Mouse (Mus musculus) heart, adult 2 months (tissue): Measurements from ENCODE around the gene Tpsb2.

Experiments
- CTCF ChIP-seq: fragments of 200-600 bp; IDR thresholded peaks from 2 replicates; pipeline ENCODE4 v1.8.1; 2022; ENCODE audit warnings: antibody characterized with exemption, mild to moderate bottlenecking, moderate library complexity
- EP300 ChIP-seq: fragments of 200-500 bp; IDR thresholded peaks from 2 replicates; pipeline ENCODE4 v1.6.1; 2011; ENCODE audit warnings: low read depth, low read length, control low read depth; ENCODE audit not compliant: insufficient read depth
- POLR2A ChIP-seq: fragments of 200-500 bp; IDR thresholded peaks from 2 replicates; pipeline ENCODE4 v1.6.1; 2011; ENCODE audit warnings: mild to moderate bottlenecking, low read depth, low read length, control low read depth; ENCODE audit not compliant: insufficient read depth

GRCm38 (mm10) chr17:25368973-25369372 is 2.9 kb downstream of the Tpsb2 start, which contains the start of gene Tpsg1:
- TF ChIP-seq CTCF (no peak), POLR2A (no peak), EP300 (no peak)
